Mouse (Mus musculus): ENCODE results near the gene Tox3.

DNA sequence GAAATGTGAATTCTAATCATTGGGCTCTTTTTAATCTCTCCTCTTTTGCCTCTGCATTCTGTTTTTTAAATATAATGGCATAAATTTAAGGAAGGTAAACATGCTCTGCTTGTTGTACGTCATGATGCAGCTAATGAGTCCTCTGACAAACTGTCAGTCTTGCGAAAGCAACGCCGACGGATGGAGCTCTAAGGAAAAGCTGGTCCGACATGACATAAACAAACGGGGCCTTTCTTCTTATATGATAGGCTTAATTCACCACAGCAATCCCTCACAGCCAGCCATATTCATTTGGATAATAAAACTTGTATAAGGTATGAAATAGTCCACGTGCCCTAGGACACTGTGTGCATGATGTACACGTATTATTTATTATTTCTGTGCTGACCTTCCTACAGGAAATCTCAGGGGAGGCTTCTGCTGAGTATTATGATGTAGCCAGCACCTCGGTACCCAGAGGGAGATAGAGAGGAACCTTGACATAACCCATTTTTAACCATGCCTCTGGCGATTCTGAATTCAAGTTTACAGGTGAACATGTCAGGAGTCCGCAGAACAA lies 80.4 kb downstream of the Tox3 start:
- TF ChIP-seq GATA1 (IDR thresholded peaks at IDR 0.05; ENCODE audit: borderline replicate concordance, low read length) (no peak), CTCF (IDR thresholded peaks at IDR 0.05; ENCODE audit: low read depth, low read length) (no peak)
